Mouse (Mus musculus) C2C12 (cell line): ENCODE results near the gene Bsn.

Experiments used
- CTCF ChIP-seq: IDR thresholded peaks from one replicate; pipeline ENCODE4 v1.5.1; 2011; ENCODE audit not compliant: control insufficient read depth, insufficient read depth, insufficient read length
- FOSL1 ChIP-seq: IDR thresholded peaks from one replicate; pipeline ENCODE4 v1.8.0; 2011; ENCODE audit warnings: mild to moderate bottlenecking, low read length; ENCODE audit not compliant: poor library complexity, insufficient read depth, severe bottlenecking
- MAX ChIP-seq: IDR thresholded peaks from one replicate; pipeline ENCODE4 v1.6.1; 2011; ENCODE audit warnings: mild to moderate bottlenecking, control low read depth
- MYOG ChIP-seq: IDR thresholded peaks from one replicate; pipeline ENCODE4 v1.6.1; 2011; ENCODE audit not compliant: control insufficient read depth, insufficient read length; ENCODE audit errors: extremely low read depth
- USF1 ChIP-seq: IDR thresholded peaks from one replicate; pipeline ENCODE4 v1.6.1; 2011; ENCODE audit warnings: low read depth, mild to moderate bottlenecking, control low read depth, moderate library complexity

DNA sequence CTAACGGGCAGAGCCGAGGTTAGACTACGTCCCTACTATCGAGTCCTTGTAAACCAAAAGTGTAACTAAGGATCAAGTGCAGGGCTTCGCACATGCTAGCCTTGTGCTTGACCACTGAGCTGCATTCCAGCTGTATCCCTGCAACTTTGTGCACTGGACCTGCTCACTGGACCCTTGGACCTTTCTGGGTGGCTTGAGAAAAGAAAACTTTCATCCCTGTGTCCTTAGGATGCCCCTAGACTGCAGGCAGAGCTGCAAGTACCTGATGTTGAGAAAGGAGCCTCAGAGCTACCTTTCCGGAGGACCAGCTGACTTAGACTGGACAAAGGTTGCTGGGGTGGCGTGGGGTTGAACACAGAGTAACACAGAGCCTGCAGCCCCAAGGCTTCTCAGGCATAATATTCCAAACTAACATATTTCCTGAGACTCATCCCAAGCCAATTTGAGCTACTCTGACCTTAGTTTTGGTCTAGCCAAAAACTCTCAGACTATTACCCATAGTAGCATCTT lies 99.5 kb downstream of the Bsn start:
- TF ChIP-seq MYOG (no peak), FOSL1 (no peak), CTCF (no peak), MAX (no peak), USF1 (no peak)
